Mouse (Mus musculus) megakaryocyte, embryonic 14.5 days (primary cell): ENCODE data around the gene Zfp764.

ENCODE experiments used
- FLI1 ChIP-seq: IDR thresholded peaks from 2 replicates; pipeline ENCODE4 v1.6.1; 2012; ENCODE audit warnings: low read length, inconsistent platforms, mixed read lengths
- GATA1 ChIP-seq: IDR thresholded peaks from 3 replicates; pipeline ENCODE4 v1.6.1; 2012; ENCODE audit warnings: mixed read lengths, low read length, inconsistent platforms, borderline replicate concordance

- no peak for TF ChIP-seq GATA1
- no peak for TF ChIP-seq FLI1
Observed at GRCm38 (mm10) chr7:127425911-127426310, 19.3 kb upstream of the Zfp764 start.
